Mouse (Mus musculus): ENCODE data around the gene Gp5.

Gp5 gene

DNA sequence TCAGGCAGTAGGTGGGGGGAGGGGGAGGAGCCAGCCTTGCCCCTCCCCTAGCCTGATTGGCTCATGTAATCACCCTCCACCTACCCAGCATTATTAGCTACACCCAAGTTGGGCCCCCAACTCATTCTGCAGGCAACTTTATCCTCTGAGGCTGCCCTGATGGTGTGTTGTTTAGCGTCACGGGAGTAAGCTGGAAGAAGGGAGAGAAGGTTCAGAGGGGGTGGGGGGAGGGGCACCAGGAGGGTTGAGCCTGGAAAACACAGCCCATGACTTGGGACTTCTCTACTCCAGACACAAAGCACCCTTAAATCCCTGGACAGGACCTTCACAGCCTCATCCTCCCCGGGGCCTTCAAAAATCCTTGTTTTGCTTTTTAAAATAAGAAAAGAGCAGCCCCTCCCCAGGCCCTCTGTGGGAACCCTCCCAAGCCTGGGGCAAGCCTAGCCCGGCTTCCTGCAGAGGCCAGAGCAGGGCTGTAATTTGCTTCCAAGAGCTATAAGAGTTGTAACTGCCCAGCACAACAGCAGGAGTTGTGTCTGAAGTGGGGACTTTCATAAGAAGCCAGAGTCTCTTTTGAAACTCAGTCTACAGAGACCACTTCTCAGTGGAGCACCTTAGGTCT is 29.8 kb downstream of the Gp5 start:
- no peak for DNase-seq (ENCODE audit: low spot score)

DNA sequence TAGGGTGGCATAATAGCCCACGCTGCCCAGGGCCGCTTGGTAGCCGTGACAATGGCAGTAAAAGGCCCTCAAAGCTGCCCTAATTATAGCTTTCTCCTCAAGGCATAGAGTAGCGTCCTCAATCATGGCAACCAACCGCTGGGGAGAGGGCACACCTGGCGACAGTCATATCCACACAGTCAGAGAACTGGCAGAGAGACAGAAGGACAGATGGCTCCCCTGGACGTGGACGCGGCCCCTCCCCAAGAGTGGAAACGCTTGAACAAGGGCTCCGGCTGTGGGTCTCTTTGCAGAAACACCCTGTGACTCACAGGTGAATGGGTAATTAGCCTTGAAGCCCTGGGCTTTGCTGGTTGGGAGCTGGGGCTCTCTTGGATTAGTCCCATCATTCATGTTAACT is 32.2 kb downstream of the Gp5 start:
- no peak for DNase-seq (ENCODE audit: low spot score)

DNA sequence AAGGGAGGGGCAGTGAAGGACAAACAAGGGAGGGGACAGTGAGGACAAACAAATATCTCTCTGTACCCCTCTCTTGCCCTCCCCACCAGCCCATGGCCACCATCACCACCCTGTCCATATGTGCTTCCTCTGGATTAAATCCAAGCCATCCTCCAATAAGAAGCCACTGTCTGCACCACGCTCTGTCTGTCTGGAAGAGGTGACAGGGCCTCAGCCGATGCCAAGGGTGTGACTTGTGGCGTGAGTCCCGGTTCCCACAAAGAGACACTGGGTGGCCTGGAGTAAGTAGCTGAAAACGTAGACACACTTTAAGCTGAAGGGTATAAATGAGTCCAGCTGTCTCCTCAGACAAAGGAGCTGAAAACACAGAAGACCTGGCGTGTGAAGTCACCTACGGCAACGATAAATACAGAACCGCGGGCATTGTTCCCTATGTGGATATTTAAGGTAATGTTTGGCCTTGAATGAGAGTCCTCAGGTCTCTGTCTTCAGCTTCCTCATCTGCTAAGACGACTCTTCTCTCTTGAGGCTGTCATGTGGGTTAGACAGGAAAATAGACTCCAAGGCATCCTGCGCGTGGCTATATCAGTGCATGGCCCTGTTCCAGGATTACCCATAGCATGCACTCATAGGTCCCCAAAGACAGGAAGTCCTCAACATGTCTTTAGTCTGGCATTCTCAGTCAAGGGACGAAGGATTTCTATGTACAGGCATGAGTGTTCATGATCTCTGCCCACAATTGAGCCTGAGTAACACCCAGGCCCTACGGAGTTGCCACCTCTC is 34.8 kb downstream of the Gp5 start:
- DNase-seq (ENCODE audit: low spot score) = no peak

DNA sequence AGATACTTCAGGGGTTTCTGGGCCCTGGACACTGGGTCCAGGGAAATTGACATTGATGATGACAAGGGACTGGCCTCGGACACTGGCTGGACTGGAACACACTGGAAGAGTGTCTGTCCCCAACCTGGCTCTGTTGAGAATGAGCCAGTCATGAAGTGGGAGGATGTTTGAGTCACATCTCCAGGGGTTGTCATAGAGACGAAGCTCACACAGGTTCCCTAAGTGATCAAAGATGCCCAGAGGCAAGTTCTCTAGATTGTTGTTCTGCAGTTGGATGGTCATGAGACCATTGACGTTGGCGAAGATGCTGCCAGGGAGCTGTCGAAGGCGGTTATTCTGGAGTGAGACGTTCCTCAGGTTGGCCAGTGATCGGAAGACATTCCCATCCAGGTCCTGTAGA is 37.5 kb downstream of the Gp5 start:
- no peak for DNase-seq (ENCODE audit: low spot score)

DNA sequence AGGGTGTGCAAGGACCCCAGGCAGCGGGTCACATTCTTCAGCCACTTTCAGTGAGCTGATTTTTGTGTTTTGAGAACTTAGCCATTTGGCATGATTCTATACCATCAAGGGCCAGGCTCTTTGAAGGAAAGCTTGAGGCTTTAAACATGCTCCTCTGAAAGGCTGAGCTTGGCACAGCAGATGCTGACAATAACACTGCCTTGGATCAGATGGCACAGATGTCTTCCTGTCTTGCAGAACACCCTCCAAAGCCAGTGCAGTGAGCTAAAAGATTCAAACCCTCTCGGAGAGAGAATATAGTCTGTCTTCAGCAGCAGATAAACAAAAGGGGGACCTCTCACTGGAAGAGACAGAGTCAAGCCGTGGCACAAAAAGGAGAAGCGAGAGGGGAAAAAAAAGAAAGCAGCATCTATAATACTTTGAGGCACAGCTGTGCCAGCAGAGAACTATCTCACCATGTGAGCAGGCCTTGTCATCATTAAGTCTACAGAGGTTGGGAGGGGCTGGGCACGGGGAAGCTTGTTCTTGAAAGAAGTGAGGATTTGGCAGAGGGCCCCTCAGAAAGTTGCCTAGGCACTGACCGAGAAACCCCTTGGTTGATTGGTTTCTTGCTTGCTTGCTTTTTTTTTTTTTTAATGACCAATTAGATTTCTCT is 38.5 kb downstream of the Gp5 start:
- DNase-seq (ENCODE audit: low spot score) = no peak

DNA sequence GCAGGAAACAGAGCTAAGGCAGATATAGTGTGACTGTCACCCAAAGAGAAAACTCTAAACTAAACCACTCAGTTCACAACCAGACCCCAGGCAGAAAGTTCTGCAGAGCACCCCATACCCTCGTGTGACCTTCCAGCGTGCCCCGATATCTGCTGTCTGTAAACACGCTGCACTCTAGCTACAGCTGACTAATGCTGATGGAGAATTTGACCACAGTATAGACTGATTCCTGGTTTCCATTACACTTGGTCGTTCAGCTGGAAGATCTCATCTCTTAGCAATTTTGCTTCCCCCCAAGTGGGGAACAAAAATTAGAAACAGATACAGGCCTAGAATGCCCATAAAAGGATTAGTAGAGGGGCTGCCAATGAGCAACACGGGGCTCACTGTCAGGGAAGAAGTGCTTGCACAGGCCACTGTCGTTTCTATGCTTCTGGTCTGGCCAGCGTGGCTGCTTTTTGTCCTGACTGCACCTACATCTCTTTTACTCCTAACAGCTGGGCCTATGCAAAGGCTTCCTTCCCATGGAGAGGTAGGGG is 39.3 kb downstream of the Gp5 start:
- DNase-seq (ENCODE audit: low spot score) = no peak

DNA sequence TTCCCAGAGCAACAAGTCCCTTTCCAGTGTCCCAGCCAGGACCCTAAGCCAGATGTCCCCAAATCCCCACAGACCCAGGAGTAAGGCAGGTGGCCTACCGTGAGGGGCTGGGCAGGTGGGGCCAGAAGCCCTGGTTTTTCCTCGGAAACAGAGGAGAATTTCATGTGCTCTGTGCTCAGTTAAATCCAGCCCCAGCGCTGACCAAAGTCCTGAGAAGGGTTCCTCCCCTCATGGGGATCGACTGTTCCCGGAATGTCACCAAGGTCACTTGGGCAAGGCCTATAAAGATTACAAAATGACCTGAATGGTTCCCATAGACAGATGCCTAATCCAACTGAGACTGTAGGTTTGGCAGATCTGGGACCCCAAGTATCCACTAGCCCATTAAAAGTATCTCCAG is 43.2 kb downstream of the Gp5 start, which contains the start of gene Cpn2:
Cpn2 (minus strand) TSS at position 141 of the 400 bp plus-strand sequence.
- DNase-seq (ENCODE audit: low spot score) = no peak

DNA sequence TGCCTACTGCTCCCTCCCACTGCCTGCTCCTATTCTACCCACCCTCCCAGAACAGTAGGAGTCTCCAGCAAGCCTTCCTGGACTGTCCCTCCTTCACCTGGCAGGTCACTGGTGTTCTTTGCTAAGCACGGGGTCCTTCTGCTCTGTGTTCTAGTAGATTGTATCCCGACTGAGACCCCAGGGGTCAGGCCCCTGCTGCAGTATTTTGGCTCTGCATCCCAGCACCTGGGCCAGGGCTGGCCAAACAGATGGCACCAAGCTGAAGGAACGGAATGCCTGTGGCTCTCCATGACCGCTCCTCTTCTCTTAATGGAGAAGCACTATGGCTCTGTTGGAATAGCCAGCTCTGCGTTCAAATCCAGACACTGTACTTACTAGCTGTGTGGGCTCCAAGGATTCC is 44.0 kb downstream of the Gp5 start:
- DNase-seq (ENCODE audit: low spot score) = no peak

DNA sequence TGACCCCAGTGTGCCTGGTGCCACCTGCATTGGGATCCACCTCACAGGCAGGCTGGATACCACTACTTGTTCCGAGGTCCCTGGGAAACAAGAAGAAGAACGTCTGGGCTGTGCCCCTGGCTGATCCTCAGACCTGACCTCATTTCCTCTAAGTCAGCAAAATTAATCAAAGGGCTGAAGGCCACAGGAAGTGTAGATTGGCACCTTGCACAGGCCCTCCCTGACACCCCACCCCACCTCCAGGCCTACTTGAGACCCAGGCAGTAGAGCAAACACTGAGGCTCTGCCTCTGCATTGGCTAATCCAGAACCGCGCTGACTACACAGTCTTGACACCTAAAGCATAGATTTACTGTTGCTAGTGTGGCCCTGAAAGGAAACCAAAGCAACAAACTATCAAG is 45.0 kb downstream of the Gp5 start:
- no peak for DNase-seq (ENCODE audit: low spot score)

DNA sequence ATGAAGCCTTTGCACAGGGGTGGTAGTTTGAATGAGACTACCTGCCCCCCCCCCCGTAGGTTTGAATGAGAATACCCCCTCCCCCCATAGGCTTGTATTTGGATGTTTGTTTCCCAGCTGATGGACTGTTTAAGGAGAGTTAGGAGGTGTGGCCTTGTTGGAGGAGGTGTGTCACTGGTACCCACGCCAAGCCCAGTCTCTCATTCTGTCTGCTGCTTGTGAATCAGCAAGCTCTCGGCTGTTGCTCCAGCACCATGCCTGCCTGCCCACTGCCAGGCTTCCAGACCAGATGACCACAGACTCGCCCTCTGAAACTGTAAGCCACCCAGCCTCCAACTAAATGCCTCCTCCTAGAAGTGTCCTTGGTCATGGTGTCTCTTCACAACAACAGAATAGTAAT is 47.4 kb downstream of the Gp5 start:
- DNase-seq (ENCODE audit: low spot score) = no peak

DNA sequence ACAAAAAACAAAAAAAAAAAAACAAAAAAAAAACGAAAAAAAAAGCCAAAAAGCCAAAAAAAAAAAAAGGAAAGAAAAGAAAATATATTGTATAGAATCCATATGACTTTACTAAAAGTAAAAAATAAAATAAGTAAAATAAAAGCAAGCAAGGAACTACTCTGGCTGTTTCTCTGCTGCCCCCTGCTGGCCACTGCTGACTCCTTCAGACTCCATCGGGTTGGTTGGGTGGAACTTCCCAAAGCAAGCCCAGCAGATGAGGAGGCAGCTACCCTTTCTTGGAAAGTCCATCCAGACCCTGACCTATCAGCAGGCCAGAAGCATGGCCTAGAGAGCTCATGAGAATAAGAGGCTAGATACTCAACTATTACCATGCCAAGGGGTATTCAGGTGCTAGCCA is 47.9 kb downstream of the Gp5 start:
- peak; percentile 88 for DNase-seq (ENCODE audit: low spot score)

DNA sequence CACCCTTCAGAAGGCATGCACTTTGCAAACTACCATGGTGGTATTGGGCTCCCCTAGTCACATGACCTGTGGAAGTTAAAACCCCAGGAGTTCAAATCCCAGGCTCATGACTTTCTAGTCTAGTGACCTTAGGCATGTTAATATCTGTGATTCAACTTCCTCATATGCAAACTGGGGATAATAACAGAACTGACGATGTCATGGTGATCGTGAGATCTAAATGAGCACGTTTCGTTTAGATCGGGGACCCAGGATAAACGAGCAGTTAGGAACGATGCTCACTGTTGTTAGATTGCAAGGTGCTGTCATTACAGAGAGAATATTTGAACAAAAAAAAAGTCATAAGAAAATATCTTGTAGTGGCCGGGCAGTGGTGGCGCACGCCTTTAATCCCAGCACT is 48.4 kb downstream of the Gp5 start:
- no peak for DNase-seq (ENCODE audit: low spot score)

DNA sequence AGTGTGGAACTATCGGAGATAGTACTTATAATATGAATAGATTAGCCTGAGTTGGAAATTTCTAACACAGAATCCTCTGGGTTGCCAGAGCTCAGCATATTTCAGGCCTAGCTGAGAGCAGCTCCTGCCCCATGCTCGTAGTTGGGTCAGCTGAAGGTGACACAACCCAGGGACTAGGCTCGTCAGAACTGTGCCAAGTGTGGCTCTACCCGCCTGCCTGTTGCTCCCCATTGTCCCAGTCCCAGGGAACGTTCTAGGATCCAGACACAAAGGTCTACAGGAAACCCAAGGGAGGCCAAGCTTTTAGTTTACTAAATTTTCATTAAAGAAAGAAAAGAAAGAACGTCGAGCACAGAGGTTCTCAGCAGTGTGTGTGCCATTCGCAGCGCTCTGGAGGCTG is 49.2 kb downstream of the Gp5 start:
- DNase-seq (ENCODE audit: low spot score) = no peak

DNA sequence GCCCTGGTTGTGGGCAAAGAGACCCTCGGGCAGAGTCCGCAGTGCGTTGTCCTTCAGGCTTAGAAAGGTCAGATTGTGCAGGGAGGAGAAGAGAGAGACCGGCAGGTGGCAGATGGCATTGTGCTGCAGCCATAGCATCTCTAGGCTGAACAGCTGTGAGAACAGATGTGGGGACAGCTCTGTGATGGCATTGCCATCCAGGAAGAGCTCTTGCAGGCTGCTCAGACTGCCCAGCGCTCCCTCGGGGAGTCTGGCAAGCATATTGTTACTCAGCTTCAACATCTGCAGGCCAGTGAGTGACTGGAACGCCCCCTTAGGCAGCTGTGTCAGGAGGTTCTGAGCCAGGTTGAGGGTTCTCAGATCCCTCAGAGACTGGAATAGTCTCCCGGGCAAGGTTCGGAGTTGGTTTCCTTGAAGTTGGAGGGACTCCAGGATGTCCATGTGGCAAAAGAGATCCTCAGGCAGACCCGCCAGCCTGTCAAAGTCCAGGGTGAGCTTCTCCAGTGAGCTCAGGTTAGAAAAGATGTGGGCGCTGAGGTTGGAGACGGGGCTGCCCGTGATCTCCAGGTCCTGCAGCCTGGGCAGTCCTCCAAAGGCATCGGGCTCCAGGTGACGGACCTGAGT is 50.5 kb downstream of the Gp5 start:
- DNase-seq (ENCODE audit: low spot score) = no peak

DNA sequence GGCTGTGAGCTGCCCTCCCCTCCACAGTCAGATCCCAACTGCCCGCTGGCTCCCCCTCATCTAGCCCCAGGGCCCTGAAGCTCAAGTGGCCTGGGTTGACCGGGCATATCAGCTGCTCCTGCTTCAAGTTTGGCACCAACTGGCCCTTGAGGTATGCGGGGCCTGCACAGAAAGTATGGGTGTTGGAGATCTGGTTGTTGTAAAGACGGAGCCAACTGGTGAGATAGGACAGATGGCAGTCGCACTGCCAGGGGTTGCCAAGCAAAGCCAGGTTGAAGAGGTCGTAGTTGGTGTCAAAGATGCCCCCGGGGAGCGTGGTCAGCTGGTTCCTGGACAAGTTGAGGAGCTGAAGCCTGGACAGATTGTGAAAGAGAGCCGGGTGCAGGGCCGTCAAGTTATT is 51.1 kb downstream of the Gp5 start:
- no peak for DNase-seq (ENCODE audit: low spot score)

DNA sequence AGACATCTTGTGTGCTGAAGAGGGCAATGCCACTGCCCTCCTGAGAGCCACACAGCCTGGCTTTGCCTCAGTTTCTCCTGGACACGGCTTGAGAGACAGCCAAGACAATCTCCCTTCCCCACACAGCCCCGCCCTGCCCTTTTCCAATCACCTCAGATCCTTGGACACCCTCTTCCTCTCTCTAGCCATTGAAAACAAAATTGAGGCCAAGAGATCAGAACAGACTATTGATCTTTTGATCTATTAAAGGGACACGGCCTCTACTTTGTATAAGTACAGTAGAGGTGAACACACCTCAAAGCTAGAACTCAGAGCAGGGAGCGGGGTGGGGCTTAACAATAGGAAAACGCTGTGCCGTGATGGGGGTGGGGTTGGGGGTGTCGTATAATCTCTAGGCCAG is 52.1 kb downstream of the Gp5 start:
- no peak for DNase-seq (ENCODE audit: low spot score)

DNA sequence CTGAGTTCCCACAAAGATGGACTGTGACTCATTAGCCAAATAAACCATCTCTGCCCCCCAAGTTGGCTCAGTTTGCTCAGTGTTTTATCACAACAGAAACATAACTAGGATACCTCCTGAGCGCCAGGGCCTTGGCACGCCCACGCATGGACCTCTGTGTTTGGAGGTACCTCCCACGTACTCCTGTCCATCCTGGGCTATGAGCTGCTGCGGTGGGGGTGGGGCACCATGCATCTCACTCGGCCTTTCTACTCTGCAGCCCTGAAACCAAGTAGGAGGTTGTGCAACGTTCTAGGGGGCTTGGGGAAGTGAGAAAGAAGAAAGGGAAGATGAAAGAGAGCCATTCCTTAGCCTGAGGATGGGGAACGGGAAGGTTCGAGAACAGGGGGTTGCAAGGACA is 52.9 kb downstream of the Gp5 start:
- no peak for DNase-seq (ENCODE audit: low spot score)

All from retina, embryonic 14.5 days (tissue).